Mouse (Mus musculus): ENCODE measurements around the gene Cmip. TPM values are rescaled to one million over a fixed set of nuclear protein-coding genes. Genes with fewer than 3 reads are reported as not detected.

Cmip gene
- polyA plus RNA-seq, 1 experiment from 2014 or later, result 31.8 TPM

GRCm38 (mm10) chr8:117241848-117242247 is 15.0 kb upstream of the Cmip start:
- H3K4me2 ChIP-seq, result no peak overlapping the region
- ATAC-seq (ENCODE audit: insufficient read depth, low FRiP score, low read depth), result no peak
- H3K27ac ChIP-seq, result no peak overlapping the region
- H3K4me1 ChIP-seq, result no peaks in the 10 kb centered on the region
- H3K4me3 ChIP-seq (replicated peaks), result no peak overlapping the region
- H3K9ac ChIP-seq, result no peak overlapping the region
- H3K36me3 ChIP-seq, result no peaks in the 10 kb centered on the region
- H3K27me3 ChIP-seq (replicated peaks), result no peaks in the 10 kb centered on the region
- WGBS, result 43% methylated on average over 3 of the region's 3 CpGs
- H3K9me3 ChIP-seq, result no peaks in the 10 kb centered on the region

- ATAC-seq (ENCODE audit: insufficient read depth, low FRiP score, low read depth), result no peak
- Histone ChIP-seq H3K36me3 (no peaks in the 10 kb centered on the region), H3K4me2 (no peak overlapping the region), H3K27ac (no peak overlapping the region), H3K27me3 (replicated peaks) (no peaks in the 10 kb centered on the region), H3K4me1 (no peaks in the 10 kb centered on the region), H3K4me3 (replicated peaks) (no peak overlapping the region), H3K9me3 (no peaks in the 10 kb centered on the region), H3K9ac (no peak overlapping the region)
- WGBS, result 66% methylated on average over 6 of the region's 6 CpGs
Observed at GRCm38 (mm10) chr8:117242286-117242685, 14.6 kb upstream of the Cmip start.

GRCm38 (mm10) chr8:117244601-117245000 is 12.3 kb upstream of the Cmip start:
- no peaks in the 10 kb centered on the region for H3K36me3 ChIP-seq
- no peak overlapping the region for H3K4me2 ChIP-seq
- no peak for ATAC-seq (ENCODE audit: insufficient read depth, low FRiP score, low read depth)
- 47% methylated on average over 6 of the region's 6 CpGs for WGBS
- H3K27ac ChIP-seq, result no peak overlapping the region
- H3K4me3 ChIP-seq (replicated peaks), result no peak overlapping the region
- H3K4me1 ChIP-seq, result no peaks in the 10 kb centered on the region
- H3K27me3 ChIP-seq (replicated peaks), result no peaks in the 10 kb centered on the region
- H3K9me3 ChIP-seq, result no peaks in the 10 kb centered on the region
- H3K9ac ChIP-seq, result no peak overlapping the region

GRCm38 (mm10) chr8:117248341-117248740 is 8.5 kb upstream of the Cmip start:
- Histone ChIP-seq H3K4me2 (no peak overlapping the region), H3K4me3 (replicated peaks) (no peak overlapping the region), H3K9ac (no peak overlapping the region), H3K27me3 (replicated peaks) (no peaks in the 10 kb centered on the region), H3K36me3 (no peaks in the 10 kb centered on the region), H3K9me3 (no peaks in the 10 kb centered on the region), H3K27ac (no peak overlapping the region), H3K4me1 (no peaks in the 10 kb centered on the region)
- no peak for ATAC-seq (ENCODE audit: insufficient read depth, low FRiP score, low read depth)
- 64% methylated on average over 11 of the region's 11 CpGs for WGBS

GRCm38 (mm10) chr8:117251086-117251681 is 5.7 kb upstream of the Cmip start:
- no peak overlapping the region for H3K4me2 ChIP-seq
- no peaks in the 10 kb centered on the region for H3K27me3 ChIP-seq (replicated peaks)
- H3K9me3 ChIP-seq, result no peaks in the 10 kb centered on the region
- H3K4me1 ChIP-seq, result 0 out of 2 replicates have a peak, but pooled peaks cover 3% of the 10 kb centered on the region
- H3K27ac ChIP-seq, result no peak overlapping the region
- no peak overlapping the region for H3K9ac ChIP-seq
- H3K36me3 ChIP-seq, result no peaks in the 10 kb centered on the region
- WGBS, result 51% methylated on average over 7 of the region's 7 CpGs
- no peak overlapping the region for H3K4me3 ChIP-seq (replicated peaks)
- ATAC-seq (ENCODE audit: insufficient read depth, low FRiP score, low read depth), result no peak

- H3K4me2 ChIP-seq, result no peak overlapping the region
- no peaks in the 10 kb centered on the region for H3K36me3 ChIP-seq
- no peaks in the 10 kb centered on the region for H3K27me3 ChIP-seq (replicated peaks)
- WGBS, result 88% methylated on average over 8 of the region's 8 CpGs
- no peak overlapping the region for H3K4me3 ChIP-seq (replicated peaks)
- no peak overlapping the region for H3K9ac ChIP-seq
- H3K9me3 ChIP-seq, result no peaks in the 10 kb centered on the region
- no peak for ATAC-seq (ENCODE audit: insufficient read depth, low FRiP score, low read depth)
- H3K27ac ChIP-seq, result no peak overlapping the region
- 0 out of 2 replicates have a peak, but pooled peaks cover 3% of the 10 kb centered on the region for H3K4me1 ChIP-seq
Observed at GRCm38 (mm10) chr8:117252650-117253049, 4.2 kb upstream of the Cmip start.

- Histone ChIP-seq H3K4me3 (replicated peaks) (no peak overlapping the region), H3K9me3 (no peaks in the 10 kb centered on the region), H3K36me3 (no peaks in the 10 kb centered on the region), H3K27me3 (replicated peaks) (no peaks in the 10 kb centered on the region), H3K4me1 (peaks cover 9% of the 10 kb centered on the region; the same call in 1 of the 2 replicates), H3K4me2 (no peak overlapping the region), H3K9ac (no peak overlapping the region), H3K27ac (no peak overlapping the region)
- WGBS, result 79% methylated on average over 17 of the region's 17 CpGs
- ATAC-seq (ENCODE audit: insufficient read depth, low FRiP score, low read depth), result no peak
Observed at GRCm38 (mm10) chr8:117253390-117254269, 3.2 kb upstream of the Cmip start.

GRCm38 (mm10) chr8:117254496-117254895 is 2.4 kb upstream of the Cmip start:
- Histone ChIP-seq H3K27ac (no peak overlapping the region), H3K36me3 (no peaks in the 10 kb centered on the region), H3K27me3 (replicated peaks) (no peaks in the 10 kb centered on the region), H3K4me3 (replicated peaks) (no peak overlapping the region), H3K4me1 (peaks cover 18% of the 10 kb centered on the region), H3K4me2 (no peak overlapping the region), H3K9me3 (no peaks in the 10 kb centered on the region), H3K9ac (no peak overlapping the region)
- ATAC-seq (ENCODE audit: insufficient read depth, low FRiP score, low read depth), result no peak
- WGBS, result 71% methylated on average over 6 of the region's 6 CpGs

- Histone ChIP-seq H3K4me1 (peaks cover 36% of the 10 kb centered on the region), H3K4me3 (replicated peaks) (peak overlapping the region; percentile 91)
- 1% methylated on average over 55 of the region's 92 CpGs for WGBS
Observed at GRCm38 (mm10) chr8:117256292-117256938, 449 bp upstream of the Cmip start.

GRCm38 (mm10) chr8:117257821-117258575 is 1.1 kb downstream of the Cmip start:
- H3K27me3 ChIP-seq (replicated peaks), result no peaks in the 10 kb centered on the region
- no peak for ATAC-seq (ENCODE audit: insufficient read depth, low FRiP score, low read depth)
- peak overlapping the region; percentile 91 for H3K4me3 ChIP-seq (replicated peaks)
- WGBS, result 2% methylated on average over 22 of the region's 22 CpGs
- H3K9me3 ChIP-seq, result no peaks in the 10 kb centered on the region
- peak overlapping the region; percentile 95 for H3K9ac ChIP-seq
- H3K27ac ChIP-seq, result peak overlapping the region; percentile 90
- peaks cover 46% of the 10 kb centered on the region for H3K4me1 ChIP-seq
- peak overlapping the region; percentile 89 for H3K4me2 ChIP-seq
- no peaks in the 10 kb centered on the region for H3K36me3 ChIP-seq

More at GRCm38 (mm10) chr8:117256292-117256938, 449 bp upstream of the Cmip start:
- peak; percentile 91 for ATAC-seq (ENCODE audit: insufficient read depth, low FRiP score, low read depth)
- H3K27me3 ChIP-seq (replicated peaks), result no peaks in the 10 kb centered on the region
- no peaks in the 10 kb centered on the region for H3K9me3 ChIP-seq
- H3K9ac ChIP-seq, result peak overlapping the region; percentile 95
- H3K27ac ChIP-seq, result peak overlapping the region; percentile 90
- peak overlapping the region; percentile 89 for H3K4me2 ChIP-seq
- no peaks in the 10 kb centered on the region for H3K36me3 ChIP-seq

GRCm38 (mm10) chr8:117258576-117259040 is 1.7 kb downstream of the Cmip start:
- Histone ChIP-seq H3K4me1 (peaks cover 48% of the 10 kb centered on the region), H3K36me3 (no peaks in the 10 kb centered on the region), H3K4me2 (peak overlapping the region; percentile 89), H3K9ac (peak overlapping the region; percentile 48; the same call in 1 of the 2 replicates), H3K4me3 (replicated peaks) (peak overlapping the region; percentile 91), H3K27me3 (replicated peaks) (no peaks in the 10 kb centered on the region), H3K27ac (peak overlapping the region; percentile 90), H3K9me3 (no peaks in the 10 kb centered on the region)
- 28% methylated on average over 6 of the region's 6 CpGs for WGBS
- no peak for ATAC-seq (ENCODE audit: insufficient read depth, low FRiP score, low read depth)

Measured in stomach, embryonic 15.5 days (tissue).